Mouse (Mus musculus) cerebellum, adult 9-10 months (tissue): Measurements from ENCODE around the gene Ptpra.

ENCODE experiments used
- DNase-seq: peaks from one replicate; pipeline ENCODE4 v3.0.0; 2022

Ptpra gene

GRCm38 (mm10) chr2:130449794-130450433, at the start of gene Ptpra:
Ptpra (plus strand) TSS chr2:130450278.
- peak; percentile 88 for DNase-seq

DNA sequence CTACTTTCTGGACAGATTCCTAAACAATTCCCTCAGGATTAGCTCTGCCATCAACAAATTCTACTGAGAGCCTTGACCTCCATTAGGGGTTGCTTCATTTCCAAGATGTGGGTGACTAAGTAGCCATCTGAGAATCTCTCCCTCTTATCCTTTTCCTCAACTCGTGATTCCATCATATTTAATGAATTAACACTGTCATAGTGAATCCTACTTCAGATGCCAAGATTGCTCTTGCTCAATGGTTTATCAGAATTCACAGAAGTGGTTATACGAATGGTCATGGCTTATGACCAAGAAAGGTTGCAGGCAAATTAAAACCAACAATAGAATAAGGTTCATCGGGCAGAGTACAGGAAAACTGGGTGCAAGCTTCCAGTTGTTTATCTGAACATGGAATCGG, 48.2 kb upstream of the Ptpra start:
- DNase-seq, result no peak

DNA sequence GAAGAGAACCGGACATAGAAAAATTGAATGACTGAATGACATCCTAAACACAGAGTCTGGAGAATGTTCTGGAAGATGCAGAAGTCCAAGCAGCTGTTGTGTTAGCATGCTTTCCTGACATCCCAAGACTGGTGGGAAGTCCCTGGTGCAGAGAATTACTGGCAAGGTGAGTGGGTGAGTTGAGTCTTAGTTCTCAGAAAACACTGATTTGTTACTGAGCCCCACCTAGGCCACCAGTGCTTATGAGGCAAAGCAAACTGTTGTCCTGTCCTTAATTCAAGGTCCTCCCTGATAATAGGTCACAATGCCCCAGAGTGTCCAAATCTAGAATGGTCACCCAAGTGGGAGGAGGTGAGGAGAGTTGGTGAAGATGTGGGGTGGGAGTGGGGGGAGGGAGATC, 45.1 kb upstream of the Ptpra start, which contains the start of the genes Gm28372 and 1700020A23Rik:
TSS of gene Gm28372 (plus strand) at position 301 of the 400 bp plus-strand sequence.
TSS of gene 1700020A23Rik (plus strand) at position 321 of the 400 bp plus-strand sequence.
- no peak for DNase-seq

DNA sequence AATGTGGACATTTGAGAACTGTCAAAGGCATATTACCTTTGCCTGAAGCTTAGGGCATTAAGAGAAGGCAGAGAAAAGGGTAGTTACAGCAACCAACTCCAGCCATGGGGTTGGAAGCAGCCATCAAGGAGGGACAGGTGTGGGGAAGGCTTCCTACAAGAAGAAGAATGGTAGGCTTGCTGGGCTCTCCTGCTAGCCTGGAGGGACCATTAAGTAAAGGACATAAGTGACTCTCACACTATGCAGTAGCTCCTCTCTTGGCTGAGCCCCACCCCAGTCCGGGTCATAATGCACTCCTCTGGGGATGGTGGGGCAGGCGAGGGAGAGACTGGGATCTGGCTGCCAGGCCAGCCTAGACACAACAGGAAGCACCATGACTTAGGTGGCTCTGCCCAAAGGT, 43.9 kb upstream of the Ptpra start, which contains the start of gene Tmem239:
TSS of gene Tmem239 (plus strand) at position 301 of the 400 bp plus-strand sequence.
- no peak for DNase-seq

DNA sequence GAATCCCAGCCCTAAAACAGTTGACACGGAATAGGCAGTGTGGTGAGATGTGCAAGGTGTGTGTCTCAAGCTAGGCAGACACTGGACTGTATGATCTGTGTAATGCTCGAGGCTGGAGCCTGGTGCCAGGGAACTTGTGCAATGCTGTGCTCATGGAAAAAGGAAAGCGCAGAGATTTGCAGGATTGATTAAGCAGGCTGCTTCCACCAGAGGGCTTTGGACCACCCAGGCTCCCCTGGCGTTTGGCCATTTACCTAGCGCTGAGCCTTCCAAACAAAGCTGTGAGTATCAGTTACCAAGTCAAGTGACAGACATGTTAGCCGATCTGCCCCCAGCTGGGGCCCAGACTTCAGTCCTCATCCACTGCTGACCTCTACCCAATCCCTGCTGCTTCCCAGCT, 41.9 kb upstream of the Ptpra start:
- no peak for DNase-seq

GRCm38 (mm10) chr2:130411558-130412495, 38.3 kb upstream of the Ptpra start:
- DNase-seq, result peak; percentile 85

GRCm38 (mm10) chr2:130412775-130413174, 37.3 kb upstream of the Ptpra start:
- no peak for DNase-seq

- DNase-seq, result no peak
Observed at GRCm38 (mm10) chr2:130414094-130414856, 35.8 kb upstream of the Ptpra start.

- peak; percentile 36 for DNase-seq
Observed at GRCm38 (mm10) chr2:130421781-130422620, 28.1 kb upstream of the Ptpra start.

- peak; percentile 86 for DNase-seq
Observed at GRCm38 (mm10) chr2:130423397-130424125, 26.5 kb upstream of the Ptpra start.

- DNase-seq, result peak; percentile 91
Observed at GRCm38 (mm10) chr2:130424126-130424853, 25.8 kb upstream of the Ptpra start, which contains the start of the genes Vps16 and Pced1a. Vps16 (plus strand) TSS chr2:130424339. Pced1a (minus strand) TSS chr2:130424701.

- no peak for DNase-seq
Observed at GRCm38 (mm10) chr2:130425112-130425511, 25.0 kb upstream of the Ptpra start.

DNA sequence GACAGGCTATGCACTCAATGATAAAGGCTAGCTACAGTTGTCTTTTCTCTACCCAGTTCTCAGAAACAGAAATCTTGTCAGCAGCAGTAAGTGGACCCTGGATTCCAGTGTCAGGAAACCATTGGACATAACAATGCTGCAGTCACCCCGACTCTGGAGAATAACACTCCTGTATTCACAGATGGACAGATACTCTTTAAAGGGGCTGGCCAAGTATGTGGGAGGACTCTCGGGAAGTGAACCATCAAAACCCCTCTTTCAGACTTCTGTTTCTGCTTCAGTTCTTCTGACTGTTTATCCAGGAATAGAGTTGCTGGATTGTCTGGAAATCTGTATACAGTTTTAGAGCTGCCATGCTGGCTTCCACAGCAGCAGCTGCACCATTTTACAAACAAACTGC, 20.2 kb upstream of the Ptpra start:
- no peak for DNase-seq

DNA sequence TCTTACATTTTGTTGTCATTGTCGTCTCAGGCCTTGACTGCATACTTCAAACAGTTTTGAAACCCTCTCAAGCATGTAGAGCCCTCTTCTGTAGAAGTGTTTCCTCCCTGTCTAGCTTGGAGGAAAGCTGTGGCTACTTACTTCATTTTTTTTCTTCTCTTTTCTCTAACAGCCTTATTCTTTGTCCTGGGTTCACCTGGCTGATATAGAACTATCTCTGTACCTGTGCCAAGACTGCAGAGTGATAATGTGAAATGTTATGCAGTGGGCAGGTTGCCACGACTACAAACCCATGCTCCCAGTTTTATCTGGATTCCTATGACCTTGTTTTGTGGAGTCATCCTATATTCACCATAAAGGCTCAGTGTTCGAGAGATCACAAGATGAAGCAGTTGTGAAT, 19.6 kb upstream of the Ptpra start:
- no peak for DNase-seq

DNA sequence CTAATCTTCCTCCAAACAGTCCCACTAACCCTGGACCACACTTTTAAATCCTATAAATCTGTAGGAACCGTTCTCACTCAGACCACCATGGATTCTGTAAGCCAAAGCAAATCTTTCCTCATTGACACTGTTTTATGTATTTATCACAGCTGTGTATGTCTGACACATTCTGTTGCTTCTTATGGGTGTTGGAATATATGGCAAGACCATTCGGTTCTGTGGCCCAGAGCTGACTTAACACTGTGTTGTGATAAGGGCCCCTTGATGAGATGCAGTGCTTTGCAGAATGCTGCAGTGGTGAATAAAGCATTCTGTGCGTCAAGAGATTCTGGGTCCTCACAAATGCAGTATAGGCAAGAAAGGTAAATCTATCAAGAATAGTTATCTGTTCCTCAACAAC, 17.9 kb upstream of the Ptpra start:
- DNase-seq, result no peak

GRCm38 (mm10) chr2:130433152-130433551, 16.9 kb upstream of the Ptpra start:
- peak; percentile 64 for DNase-seq

GRCm38 (mm10) chr2:130436769-130437168, 13.3 kb upstream of the Ptpra start:
- no peak for DNase-seq

- no peak for DNase-seq
Observed at GRCm38 (mm10) chr2:130438861-130439260, 11.2 kb upstream of the Ptpra start.

- no peak for DNase-seq
Observed at GRCm38 (mm10) chr2:130439840-130440480, 10.1 kb upstream of the Ptpra start.

DNA sequence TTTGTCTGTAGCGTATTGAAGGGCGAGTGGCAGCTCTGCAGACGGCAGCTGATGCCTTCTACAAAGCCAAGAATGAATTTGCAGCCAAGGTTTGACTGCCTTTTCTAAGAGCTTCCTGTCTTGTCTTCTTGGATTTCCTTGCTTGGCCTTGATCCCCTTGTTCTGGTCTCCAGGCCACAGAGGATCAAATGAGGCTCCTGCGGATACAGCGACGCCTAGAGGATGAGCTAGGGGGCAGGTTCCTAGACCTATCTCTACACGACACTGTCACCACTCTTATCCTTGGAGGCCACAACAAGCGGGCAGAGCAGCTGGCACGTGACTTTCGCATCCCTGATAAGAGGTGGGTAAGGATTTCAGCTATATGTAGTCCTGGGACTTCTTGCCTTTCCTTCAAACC, 7.9 kb upstream of the Ptpra start:
- no peak for DNase-seq
